Mouse (Mus musculus) limb, embryonic 14.5 days (tissue): Measurements from ENCODE around the gene Cisd2. TPM values are rescaled to one million over a fixed set of nuclear protein-coding genes. Genes with fewer than 3 reads are reported as not detected.

Experiments
- ATAC-seq: fragments of 200-750 bp; cut with Nextera tagmentation; 2 replicates; pipeline ENCODE4 v1.8.0; 2017; ENCODE audit warnings: low read depth, moderate number of reproducible peaks, moderate TSS enrichment; ENCODE audit not compliant: low FRiP score
- DNase-seq: peaks from one replicate; pipeline ENCODE4 v3.0.0-alpha.2; 2015; ENCODE audit warnings: low spot score
- H3K27ac ChIP-seq: fragments of 300-500 bp; sonication (generic); replicated peaks from 2 replicates; pipeline ENCODE4 v1.5.1; 2014; ENCODE audit warnings: low read depth, mild to moderate bottlenecking, low read length, moderate library complexity, mixed read lengths
- H3K27me3 ChIP-seq: fragments of 300-500 bp; sonication (generic); 2 replicates; pipeline ENCODE4 v1.6.1; 2014; ENCODE audit warnings: low read length, mixed read lengths; ENCODE audit not compliant: control insufficient read depth, insufficient read depth
- H3K36me3 ChIP-seq: fragments of 300-500 bp; sonication (generic); 2 replicates; pipeline ENCODE4 v1.6.1; 2014; ENCODE audit warnings: mild to moderate bottlenecking, low read length, moderate library complexity, mixed read lengths; ENCODE audit not compliant: control insufficient read depth, insufficient read depth
- H3K4me1 ChIP-seq: fragments of 300-500 bp; sonication (generic); 2 replicates; pipeline ENCODE4 v1.6.1; 2014; ENCODE audit warnings: antibody characterized with exemption, low read length, mixed read lengths; ENCODE audit not compliant: control insufficient read depth, insufficient read depth
- H3K4me2 ChIP-seq: fragments of 300-500 bp; sonication (generic); replicated peaks from 2 replicates; pipeline ENCODE4 v1.6.1; 2014; ENCODE audit warnings: low read depth, mild to moderate bottlenecking, low read length, moderate library complexity; ENCODE audit not compliant: severe bottlenecking
- H3K4me3 ChIP-seq: fragments of 300-500 bp; sonication (generic); replicated peaks from 2 replicates; pipeline ENCODE4 v1.5.1; 2014; ENCODE audit warnings: low read length
- H3K9ac ChIP-seq: fragments of 300-500 bp; sonication (generic); 2 replicates; pipeline ENCODE4 v1.6.1; 2014; ENCODE audit warnings: mild to moderate bottlenecking, low read depth, low read length, moderate library complexity; ENCODE audit not compliant: severe bottlenecking
- H3K9me3 ChIP-seq: fragments of 300-500 bp; sonication (generic); 2 replicates; pipeline ENCODE4 v1.6.1; 2016; ENCODE audit warnings: low read length; ENCODE audit not compliant: control insufficient read depth
- POLR2A ChIP-seq: fragments of 200-500 bp; IDR thresholded peaks from 2 replicates; pipeline ENCODE4 v1.8.0; 2012; ENCODE audit warnings: inconsistent platforms, mild to moderate bottlenecking, moderate library complexity, borderline replicate concordance; ENCODE audit not compliant: insufficient read depth, insufficient read length; ENCODE audit errors: extremely low read depth
- WGBS: fragments of 180-500 bp; shearing (Covaris S2); extraction: QIAGEN DNeasy Blood & Tissue Kit; methylation state at CpG from one replicate; pipeline ENCODE4 v1.1.7; 2014; 5-methylcytosine and 5-hydroxymethylcytosine counted together
- polyA plus RNA-seq, 2 experiments: library from polyadenylated mRNA; depleted of rRNA in 1 of 2; stranded (reverse) in 1 of 2; unstranded in 1 of 2; fragments of >200 nt; fragmentation: Nextera tagmentation in 1 of 2; extraction: Ambion mirVana in 1 of 2; gene quantifications; 2 replicates each; pipeline versions ENCODE4 v1.2.1 to v1.2.3; 2012 to 2014

Gene Cisd2
- polyA plus RNA-seq, 2 experiments, result 44.6 to 46.9 TPM

- ATAC-seq (peak; percentile 94), DNase-seq (peak; percentile 98)
- H3K4me1 ChIP-seq, result peaks cover 10% of the 10 kb centered on the region
- no peaks in the 10 kb centered on the region for H3K27me3 ChIP-seq
- peak within 1 kb of the TSS; percentile 96 for H3K4me2 ChIP-seq
- peaks cover 21% of the 10 kb centered on the region for H3K36me3 ChIP-seq
- peak within 1 kb of the TSS; percentile 87 for H3K4me3 ChIP-seq
- peak; percentile 88; the same call in 1 of the 2 replicates for TF ChIP-seq POLR2A
- H3K27ac ChIP-seq, result peak within 1 kb of the TSS; percentile 100
- under 1% methylated on average over 54 of the region's 56 CpGs for WGBS
- H3K9ac ChIP-seq, result peak within 1 kb of the TSS; percentile 99
- no peaks in the 10 kb centered on the region for H3K9me3 ChIP-seq
These were observed 14.2 kb upstream of the Cisd2 start, which contains the start of gene Ube2d3 for GRCm38 (mm10) chr3:135437758-135438495. TSS of gene Ube2d3 (plus strand) at chr3:135438149.

GRCm38 (mm10) chr3:135436901-135437616, 13.3 kb upstream of the Cisd2 start:
- Histone ChIP-seq H3K9me3 (no peaks in the 10 kb centered on the region), H3K27me3 (no peaks in the 10 kb centered on the region), H3K4me1 (peaks cover 10% of the 10 kb centered on the region), H3K36me3 (peaks cover 17% of the 10 kb centered on the region), H3K27ac (peak overlapping the region; percentile 79), H3K4me3 (peak overlapping the region; percentile 87), H3K9ac (peak overlapping the region; percentile 64), H3K4me2 (peak overlapping the region; percentile 62)
- WGBS, result 37% methylated on average over 14 of the region's 14 CpGs
- ATAC-seq (no peak), DNase-seq (no peak)
- TF ChIP-seq POLR2A, result no peak

GRCm38 (mm10) chr3:135422856-135423607, 693 bp downstream of the Cisd2 start:
- peak; percentile 76; the same call in 1 of the 2 replicates for TF ChIP-seq POLR2A
- peak; percentile 83 for DNase-seq
- H3K4me2 ChIP-seq, result peak overlapping the region; percentile 71
- peak; percentile 97 for ATAC-seq
- H3K9me3 ChIP-seq, result no peaks in the 10 kb centered on the region
- peak overlapping the region; percentile 76 for H3K9ac ChIP-seq
- no peaks in the 10 kb centered on the region for H3K27me3 ChIP-seq
- H3K36me3 ChIP-seq, result peaks cover 4% of the 10 kb centered on the region; the same call in 1 of the 2 replicates
- under 1% methylated on average over 57 of the region's 103 CpGs for WGBS
- peak overlapping the region; percentile 91 for H3K27ac ChIP-seq
- peak overlapping the region; percentile 65 for H3K4me3 ChIP-seq
- peaks cover 6% of the 10 kb centered on the region; the same call in 1 of the 2 replicates for H3K4me1 ChIP-seq

GRCm38 (mm10) chr3:135422232-135422855, 1.4 kb downstream of the Cisd2 start:
- Histone ChIP-seq H3K27ac (peak overlapping the region; percentile 91), H3K9me3 (no peaks in the 10 kb centered on the region), H3K4me3 (peak overlapping the region; percentile 65), H3K4me2 (peak overlapping the region; percentile 71), H3K9ac (peak overlapping the region; percentile 76), H3K36me3 (no peaks in the 10 kb centered on the region), H3K27me3 (no peaks in the 10 kb centered on the region), H3K4me1 (peaks cover 6% of the 10 kb centered on the region; the same call in 1 of the 2 replicates)
- TF ChIP-seq POLR2A, result no peak
- WGBS, result 32% methylated on average over 8 of the region's 8 CpGs
- ATAC-seq (no peak), DNase-seq (no peak)
